Mouse (Mus musculus) cerebellum, postnatal 25 days (tissue): ENCODE data around the gene Serping1.
A peak's percentile ranks its signal among the peaks of the same experiment; 100 is the strongest.
"Not testable (repeated sequence)": the region's sequence is repeated elsewhere in the genome, so short reads cannot be mapped to it uniquely, and the experiment has no call there.

ENCODE experiments used
- DNase-seq, 2 experiments: peaks; one replicate each; pipeline ENCODE4 v3.0.0; 2021; ENCODE audit warnings: mixed read lengths in 2 of 2

Serping1 gene

DNA sequence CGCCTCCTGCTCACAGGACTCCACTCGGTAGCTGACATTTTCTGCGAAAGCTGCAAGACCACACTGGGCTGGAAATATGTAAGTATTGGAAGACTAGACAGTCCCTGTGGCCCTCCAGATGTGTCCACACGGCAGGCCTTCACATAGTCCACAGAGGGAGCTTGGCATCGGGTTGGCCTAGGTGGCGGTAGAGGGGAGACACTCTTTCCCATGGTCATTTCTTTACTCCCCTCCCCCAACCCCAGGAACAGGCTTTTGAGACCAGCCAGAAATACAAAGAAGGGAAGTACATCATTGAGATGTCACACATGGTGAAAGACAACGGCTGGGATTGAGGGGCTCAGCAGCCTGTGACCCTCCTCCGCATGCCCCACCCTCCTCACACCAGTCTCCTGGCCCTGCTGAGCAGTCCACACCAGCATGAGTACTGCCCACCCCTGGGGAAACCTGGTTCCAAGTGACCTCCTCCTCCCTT, 37.8 kb downstream of the Serping1 start:
- peak in 1 of 2 experiments; percentile 39 for DNase-seq

- peak; percentile 40 to 56 for DNase-seq
Measured at GRCm38 (mm10) chr2:84736312-84737161, 38.7 kb downstream of the Serping1 start.

DNA sequence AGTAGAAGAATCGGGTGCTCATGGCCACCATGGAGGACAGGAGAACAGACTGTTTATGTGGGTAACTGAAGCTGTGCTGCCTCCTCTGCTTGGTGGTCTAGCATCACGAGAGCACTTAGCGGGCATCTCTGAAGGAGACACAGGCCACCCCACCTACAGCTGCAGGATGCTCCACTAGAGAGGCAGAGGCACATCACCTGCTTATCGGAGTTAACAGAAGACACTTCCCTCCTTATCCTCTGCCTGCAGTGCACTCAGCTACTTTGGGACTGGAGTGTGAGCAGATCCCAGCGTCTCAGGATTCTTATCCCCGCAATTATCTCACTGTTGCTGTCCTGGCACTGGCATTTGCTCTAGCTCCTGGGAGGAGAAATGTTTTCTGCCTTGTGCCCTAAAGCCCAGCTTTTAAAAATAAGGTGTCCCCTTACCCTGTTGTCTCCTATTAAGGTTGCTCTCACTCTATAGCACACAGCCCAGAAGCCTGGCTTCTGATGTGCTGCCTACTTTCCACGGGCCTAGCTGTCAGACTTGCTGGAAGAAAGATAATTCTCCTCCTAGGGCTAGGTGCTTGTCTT, 39.8 kb downstream of the Serping1 start:
- DNase-seq = peak in 1 of 2 experiments; percentile 7

- peak in 1 of 2 experiments; percentile 40 for DNase-seq
Measured at GRCm38 (mm10) chr2:84734919-84735318, 40.3 kb downstream of the Serping1 start.

DNA sequence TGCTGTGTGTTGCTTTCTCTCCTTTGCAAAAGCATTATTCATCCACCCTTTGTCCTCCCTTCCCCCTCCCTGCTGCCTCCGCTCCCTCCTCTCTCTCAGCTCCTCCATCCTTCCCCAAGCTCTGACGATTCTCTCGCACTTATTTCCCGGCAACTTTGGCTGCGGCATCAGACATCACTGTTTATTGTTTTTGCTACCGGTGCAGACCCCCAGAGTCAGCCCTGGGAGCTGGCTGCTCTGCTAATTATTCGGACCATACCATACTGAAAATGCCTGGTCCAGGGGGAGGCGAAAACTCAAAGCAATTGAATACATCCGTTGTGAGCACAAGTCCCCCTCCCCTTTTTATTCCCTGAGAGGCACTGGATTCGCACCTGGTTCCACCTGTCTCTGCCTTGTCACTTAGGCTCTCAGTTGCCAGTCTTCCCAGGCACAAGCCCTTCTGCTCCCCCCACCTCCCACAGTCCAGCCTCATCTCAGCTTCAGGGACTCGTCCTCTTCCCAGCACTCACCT, 40.8 kb downstream of the Serping1 start:
- DNase-seq = peak; percentile 65 to 68

DNA sequence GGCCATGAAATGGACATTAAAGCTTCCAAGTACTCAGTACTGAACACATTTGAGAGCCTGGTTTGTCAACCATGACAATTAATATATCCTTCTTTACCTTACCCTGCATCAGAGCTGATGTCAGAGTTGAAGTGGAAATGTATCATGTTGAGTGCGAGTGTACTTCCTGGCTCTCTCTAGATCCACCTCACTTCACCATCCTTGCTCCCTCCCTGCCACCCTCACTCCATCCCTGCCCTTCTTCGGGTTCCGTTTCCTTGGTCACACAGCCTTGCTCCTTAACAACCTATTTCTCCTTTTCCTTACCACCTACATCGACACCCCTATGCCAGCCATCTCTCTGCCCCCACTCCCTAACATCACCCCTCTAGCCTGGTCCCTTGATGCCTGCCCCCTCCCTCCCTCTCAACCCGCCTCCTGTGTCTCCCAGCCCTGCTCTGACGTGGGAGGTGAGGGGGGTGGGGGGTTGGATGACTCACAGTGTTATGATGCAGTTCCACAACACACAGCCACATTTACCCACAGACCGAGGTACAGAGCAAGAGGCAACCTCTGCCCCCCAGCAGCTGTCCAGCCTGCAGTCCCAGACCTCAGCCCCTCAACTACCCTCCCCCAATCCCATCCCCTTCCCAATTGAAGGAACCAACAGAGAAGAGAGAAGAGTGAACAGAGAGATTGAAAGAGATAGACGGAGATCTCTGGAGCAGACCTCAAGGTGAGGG, 41.5 kb downstream of the Serping1 start, which contains the start of gene Ypel4:
Gene Ypel4 (plus strand): TSS at position 480 of the 722 bp plus-strand sequence.
- peak; percentile 92 to 93 for DNase-seq

- DNase-seq = no peak
Measured at GRCm38 (mm10) chr2:84732394-84732793, 42.9 kb downstream of the Serping1 start.

DNA sequence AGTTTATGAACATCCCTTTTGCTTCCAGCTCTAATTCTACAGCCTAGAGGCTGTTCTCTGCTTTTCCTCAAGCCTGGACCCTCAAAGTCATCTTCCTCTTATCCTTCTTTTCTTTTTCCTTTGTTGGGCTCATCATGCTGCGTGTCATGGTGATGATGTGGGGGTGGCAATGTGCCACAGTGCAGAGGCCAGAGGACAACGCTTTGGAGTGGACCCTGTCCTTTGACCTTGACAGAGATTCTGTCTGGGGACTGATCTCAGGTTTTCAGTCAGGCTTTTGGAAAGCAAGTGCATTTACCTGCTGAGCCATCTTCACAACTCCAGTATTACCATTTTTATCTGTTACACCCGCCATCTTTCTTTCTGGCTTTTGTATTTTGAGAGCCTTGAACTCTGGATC, 44.0 kb downstream of the Serping1 start:
- DNase-seq = no peak

GRCm38 (mm10) chr2:84728191-84728590, 47.1 kb downstream of the Serping1 start:
- DNase-seq = not testable (repeated sequence)

- DNase-seq = peak; percentile 95 to 97
Measured at GRCm38 (mm10) chr2:84727172-84727858, 47.9 kb downstream of the Serping1 start, which contains the start of gene Clp1. Gene Clp1 (minus strand): TSS chr2:84727350.

- DNase-seq = no peak
Measured at GRCm38 (mm10) chr2:84726716-84727115, 48.5 kb downstream of the Serping1 start.

- no peak for DNase-seq
Measured at GRCm38 (mm10) chr2:84725770-84726169, 49.5 kb downstream of the Serping1 start.

DNA sequence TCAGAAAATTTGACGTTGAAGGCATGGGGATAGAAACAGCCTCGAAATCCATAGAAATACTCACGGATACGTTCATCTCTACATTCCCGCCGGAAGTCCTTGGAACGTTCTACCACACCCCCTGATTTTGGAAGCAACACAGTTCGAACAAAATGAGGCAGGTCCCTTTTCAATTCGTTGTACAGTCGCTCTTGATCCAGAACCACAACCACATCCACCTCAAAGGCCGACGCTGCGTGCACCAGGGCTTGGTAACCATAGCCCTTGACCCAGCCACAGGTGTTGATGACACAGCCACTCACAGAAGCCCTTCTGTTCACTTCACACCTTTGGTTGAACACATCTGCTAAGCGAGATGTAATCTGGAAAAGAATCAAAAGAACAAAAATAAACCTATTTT, 51.4 kb downstream of the Serping1 start:
- DNase-seq = no peak

- DNase-seq = no peak
Measured at GRCm38 (mm10) chr2:84721182-84721581, 54.1 kb downstream of the Serping1 start.

DNA sequence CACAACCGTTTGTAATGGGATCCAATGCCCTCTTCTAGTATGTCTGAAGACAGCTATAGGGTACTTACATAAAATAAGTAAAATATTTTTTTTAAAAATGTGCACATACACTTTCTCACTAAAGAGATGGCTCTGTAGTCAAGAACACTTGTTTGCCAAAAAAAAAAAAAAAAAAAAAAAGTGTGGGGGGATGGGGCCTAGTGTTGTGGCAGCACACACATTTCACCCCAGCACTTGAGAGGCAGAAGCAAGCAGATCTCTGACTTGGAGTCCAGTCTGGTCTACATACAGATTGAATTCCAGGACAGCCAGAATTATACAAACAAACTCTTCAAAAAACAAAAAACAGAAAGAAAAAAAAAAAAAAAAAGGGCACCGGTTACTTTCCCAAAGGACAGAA, 54.5 kb downstream of the Serping1 start:
- no peak for DNase-seq

- DNase-seq = no peak
Measured at GRCm38 (mm10) chr2:84717357-84717756, 57.9 kb downstream of the Serping1 start.

DNA sequence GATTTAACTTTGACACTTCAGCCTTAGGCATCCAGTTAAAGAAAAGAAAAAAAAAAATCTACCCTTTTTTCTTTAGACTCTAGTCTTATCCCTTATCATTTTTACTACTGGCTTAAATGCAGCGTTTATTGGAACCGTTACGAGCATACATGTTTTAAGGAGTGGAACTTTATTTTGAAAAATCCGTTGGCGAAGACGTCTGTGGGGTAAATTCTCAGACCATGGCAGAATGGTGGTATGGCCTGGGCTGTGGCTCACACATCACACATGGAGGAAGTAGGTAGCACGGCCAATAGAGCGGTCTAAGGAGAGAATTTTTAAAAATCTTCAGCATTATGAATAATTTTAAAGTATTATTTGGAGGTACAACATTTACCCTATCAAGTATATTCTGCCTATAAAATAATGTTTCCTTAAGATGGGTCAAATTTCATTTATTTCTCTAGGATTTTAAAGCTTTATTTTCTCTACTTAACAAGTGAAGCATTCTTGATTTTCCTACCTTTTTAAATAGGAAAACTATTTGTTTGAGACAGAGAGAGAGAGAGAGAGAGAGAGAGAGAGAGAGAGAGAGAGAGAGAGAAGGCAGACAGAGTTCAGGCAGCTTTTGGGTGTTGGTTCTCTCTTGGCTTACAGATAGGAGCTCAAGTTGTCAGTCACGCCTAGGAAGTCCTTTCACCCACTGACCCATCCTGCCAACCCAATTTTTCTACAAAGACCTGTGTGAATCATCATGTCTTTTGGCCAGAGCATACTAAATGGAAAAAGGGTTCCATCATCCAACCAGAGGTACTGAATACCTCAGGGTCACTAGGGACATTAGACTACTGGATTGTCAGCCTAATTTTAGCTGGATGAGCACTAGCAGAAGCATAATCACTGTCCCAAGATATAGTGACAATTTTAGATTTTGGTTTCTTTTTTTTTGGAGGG, 58.6 kb downstream of the Serping1 start:
- DNase-seq = peak in 1 of 2 experiments; percentile 34

DNA sequence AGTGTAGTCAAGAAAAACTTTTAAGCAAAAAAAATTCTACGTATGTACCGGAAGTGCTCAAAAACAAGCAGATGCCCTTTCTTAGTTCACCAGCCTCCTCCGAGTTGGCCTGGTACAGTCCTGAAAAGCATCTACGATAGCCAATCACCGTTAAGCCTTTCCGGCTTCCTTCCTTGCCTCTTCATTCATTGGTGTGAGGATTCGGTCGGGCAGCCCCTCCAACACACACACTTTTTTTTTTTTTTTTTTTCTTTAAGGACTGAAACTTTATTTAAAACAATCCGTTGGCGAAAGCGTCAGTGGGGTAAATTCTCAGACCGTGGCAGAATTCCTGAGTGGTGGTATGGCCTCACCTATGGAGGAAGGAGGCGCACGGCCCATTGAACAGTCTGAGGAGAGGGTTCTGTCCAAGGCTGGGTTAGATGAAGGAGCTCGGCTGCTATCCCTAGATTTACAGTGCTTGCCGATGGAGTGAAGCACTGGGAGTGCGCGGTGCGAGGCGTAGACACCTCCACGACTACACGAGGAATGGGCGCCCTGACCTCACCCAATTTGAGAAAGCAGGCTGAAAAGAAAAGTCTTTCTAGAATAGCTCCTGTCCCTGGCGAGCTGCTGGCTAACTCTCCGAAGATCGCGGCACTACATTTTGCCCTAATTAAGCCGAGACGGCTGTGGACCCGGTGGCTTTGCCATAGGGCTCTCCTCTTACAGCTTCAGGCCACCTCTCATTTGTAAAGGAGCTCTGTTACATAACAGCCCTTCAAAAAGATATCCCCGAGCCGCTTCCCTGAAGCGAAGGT, 59.5 kb downstream of the Serping1 start:
- peak; percentile 82 to 86 for DNase-seq
